Mouse (Mus musculus) megakaryocyte, embryonic 14.5 days (primary cell): ENCODE measurements around the gene Slc7a9. TPM values are rescaled to one million over a fixed set of nuclear protein-coding genes. Genes with fewer than 3 reads are reported as not detected.

ENCODE experiments used
- H3K27me3 ChIP-seq: replicated peaks from 2 replicates; pipeline ENCODE3; 2012; ENCODE audit warnings: inconsistent platforms
- H3K36me3 ChIP-seq: replicated peaks from 2 replicates; pipeline ENCODE3; 2012; ENCODE audit warnings: low read length, inconsistent platforms, mixed read lengths
- H3K4me1 ChIP-seq: 2 replicates; pipeline ENCODE4 v1.6.1; 2012; ENCODE audit warnings: inconsistent platforms
- H3K4me3 ChIP-seq: replicated peaks from 2 replicates; pipeline ENCODE3; 2012; ENCODE audit warnings: moderate library complexity, mild to moderate bottlenecking, inconsistent platforms
- H3K9me3 ChIP-seq: 2 replicates; pipeline ENCODE4 v1.6.1; 2012; ENCODE audit warnings: inconsistent platforms
- FLI1 ChIP-seq: IDR thresholded peaks from 2 replicates; pipeline ENCODE4 v1.6.1; 2012; ENCODE audit warnings: low read length, inconsistent platforms, mixed read lengths
- GATA1 ChIP-seq: IDR thresholded peaks from 3 replicates; pipeline ENCODE4 v1.6.1; 2012; ENCODE audit warnings: mixed read lengths, low read length, inconsistent platforms, borderline replicate concordance
- polyA plus RNA-seq: library from polyadenylated mRNA; stranded (reverse); fragments of >175 nt; gene quantifications from 2 replicates; pipeline ENCODE4 v1.2.3, GENCODE M21; 2012; ENCODE audit warnings: low replicate concordance; ENCODE audit not compliant: insufficient read depth

The Slc7a9 gene
- polyA plus RNA-seq: not detected in 2 replicates

DNA sequence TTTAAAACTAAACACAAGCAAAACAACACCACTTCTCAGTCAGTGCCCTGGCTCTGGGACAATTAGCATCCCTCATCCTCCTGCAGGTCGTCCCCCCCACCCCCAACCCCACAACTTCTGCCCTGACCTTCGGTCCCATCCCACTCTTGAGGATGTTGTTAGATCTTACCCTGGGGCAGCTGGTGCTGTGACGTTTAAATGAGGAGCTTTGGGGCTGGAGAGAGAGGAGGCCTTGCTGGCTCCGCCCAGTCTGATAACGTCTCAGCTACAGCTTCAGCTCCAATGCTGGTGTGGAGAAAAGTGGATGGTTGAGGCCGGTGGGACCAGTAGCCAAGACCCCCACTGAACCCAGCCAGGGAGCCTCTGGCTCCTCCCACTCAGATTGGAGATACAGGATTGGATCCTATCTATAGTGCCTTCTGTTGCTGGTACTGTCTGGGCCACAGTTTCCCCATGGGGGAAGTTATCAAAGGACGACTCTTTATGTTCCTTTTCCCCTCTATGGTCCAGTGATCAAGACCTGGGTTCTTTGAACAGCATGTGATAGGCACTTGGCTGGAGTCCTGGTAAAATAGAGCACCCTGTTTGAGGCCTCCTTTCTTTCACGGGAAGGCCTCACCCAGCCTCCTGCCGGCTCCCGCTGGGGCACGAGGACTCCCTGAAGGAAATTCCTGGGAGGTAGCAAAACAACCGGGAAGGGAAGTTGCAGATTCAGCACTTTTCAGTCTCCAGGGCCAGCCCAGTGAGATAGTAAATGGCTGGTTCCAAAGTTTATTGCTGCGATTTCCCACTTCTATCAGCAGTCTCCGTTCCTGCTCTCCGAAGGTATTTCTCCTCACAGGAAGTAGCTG lies at the start of gene Slc7a9:
TSS of gene Slc7a9 (plus strand) at position 801 of the 851 bp plus-strand sequence.
- Histone ChIP-seq H3K36me3 (no peaks in the 10 kb centered on the region), H3K9me3 (0 out of 2 replicates have a peak, but pooled peaks cover 4% of the 10 kb centered on the region), H3K4me1 (no peaks in the 10 kb centered on the region), H3K4me3 (no peak within 1 kb of the TSS), H3K27me3 (peaks cover 15% of the 10 kb centered on the region)
- TF ChIP-seq GATA1: no peak
- no peak for TF ChIP-seq FLI1

DNA sequence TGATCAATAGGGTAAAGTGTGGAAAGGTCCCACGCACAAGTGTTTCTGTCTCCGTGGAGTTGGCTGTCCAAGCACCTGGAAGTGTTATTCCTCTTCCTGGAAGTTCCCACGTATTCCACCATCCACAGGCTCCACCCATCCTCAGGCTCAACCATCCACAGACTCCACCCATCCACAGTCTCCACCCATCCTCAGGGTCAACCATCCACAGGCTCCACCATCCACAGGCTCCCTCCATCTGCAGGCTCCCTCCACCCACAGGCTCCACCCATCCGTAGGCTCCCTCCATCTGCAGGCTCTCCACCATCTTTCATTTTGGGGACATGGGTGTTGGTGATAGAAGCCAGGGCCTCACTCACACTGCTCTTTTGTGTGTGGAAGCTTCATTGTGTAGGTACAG lies 47.4 kb upstream of the Slc7a9 start:
- no peak for TF ChIP-seq GATA1
- TF ChIP-seq FLI1: no peak
- Histone ChIP-seq H3K4me1 (peaks cover 20% of the 10 kb centered on the region), H3K27me3 (no peaks in the 10 kb centered on the region), H3K9me3 (no peaks in the 10 kb centered on the region), H3K36me3 (peaks cover 71% of the 10 kb centered on the region), H3K4me3 (no peak overlapping the region)

GRCm38 (mm10) chr7:35415226-35415625 lies 33.4 kb upstream of the Slc7a9 start:
- Histone ChIP-seq H3K4me3 (no peak overlapping the region), H3K9me3 (no peaks in the 10 kb centered on the region), H3K27me3 (no peaks in the 10 kb centered on the region), H3K36me3 (peaks cover 84% of the 10 kb centered on the region), H3K4me1 (no peaks in the 10 kb centered on the region; the same call in 1 of the 2 replicates)
- TF ChIP-seq FLI1: no peak
- TF ChIP-seq GATA1: no peak

DNA sequence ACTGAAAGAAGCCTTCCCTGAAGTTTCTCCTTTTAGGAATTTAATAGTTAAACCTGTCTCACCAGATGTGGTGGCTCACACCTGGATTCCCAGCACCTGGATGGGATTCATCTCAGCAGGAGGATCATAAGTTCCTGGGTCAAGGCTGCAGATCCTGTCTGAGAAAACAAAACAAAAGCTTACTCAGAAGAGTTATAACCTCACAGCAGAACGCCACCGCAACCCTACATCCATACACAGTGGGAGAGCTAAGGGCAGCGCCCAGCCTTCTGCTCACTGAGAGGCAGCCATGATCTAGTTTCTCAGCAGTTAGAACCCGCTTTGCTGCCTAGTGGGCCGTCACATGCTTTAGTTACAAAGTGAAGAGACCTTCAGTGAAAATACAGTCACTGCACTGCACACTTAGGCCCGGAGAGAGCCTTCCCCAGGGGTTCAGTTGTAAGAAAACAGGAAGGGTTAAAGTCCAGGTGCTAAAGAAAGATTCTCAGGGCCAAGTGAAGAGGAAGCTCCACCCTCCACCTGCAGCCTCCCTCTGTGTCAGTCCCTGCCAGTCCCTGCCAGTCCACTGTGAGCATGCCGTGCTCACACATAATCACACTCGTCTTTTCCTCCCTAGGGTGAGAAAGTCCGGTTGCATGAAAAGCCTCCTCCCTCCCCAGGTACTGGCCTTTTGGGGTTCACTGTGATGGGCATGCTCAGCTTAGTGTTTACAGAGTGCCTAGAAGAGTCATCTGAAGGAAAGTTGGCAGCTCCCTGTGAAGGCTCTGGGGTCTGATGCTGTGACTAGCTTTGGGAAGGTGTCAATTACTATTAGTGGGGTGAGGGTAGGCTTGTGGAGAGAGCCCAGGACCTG lies 32.6 kb upstream of the Slc7a9 start:
- Histone ChIP-seq H3K9me3 (no peaks in the 10 kb centered on the region), H3K36me3 (peaks cover 86% of the 10 kb centered on the region), H3K27me3 (no peaks in the 10 kb centered on the region), H3K4me3 (no peak overlapping the region), H3K4me1 (no peaks in the 10 kb centered on the region; the same call in 1 of the 2 replicates)
- TF ChIP-seq FLI1: no peak
- TF ChIP-seq GATA1: no peak

DNA sequence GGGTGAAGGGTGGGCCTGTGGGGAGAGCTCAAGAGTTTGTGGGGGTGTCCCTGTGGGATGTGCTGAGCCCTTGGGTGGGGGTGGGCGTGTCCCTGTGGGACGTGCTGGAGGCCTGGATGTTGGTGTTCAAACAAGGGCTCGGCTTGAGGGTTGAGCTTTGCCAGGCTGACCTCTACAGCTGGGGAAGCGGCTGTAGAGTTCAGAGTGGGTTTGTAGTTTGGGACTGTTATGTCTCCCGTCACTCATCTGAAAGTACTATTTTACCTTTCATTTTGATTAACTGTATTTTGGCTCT lies 32.0 kb upstream of the Slc7a9 start:
- Histone ChIP-seq H3K36me3 (peaks cover 89% of the 10 kb centered on the region), H3K9me3 (no peaks in the 10 kb centered on the region), H3K4me1 (no peaks in the 10 kb centered on the region; the same call in 1 of the 2 replicates), H3K27me3 (no peaks in the 10 kb centered on the region), H3K4me3 (no peak overlapping the region)
- TF ChIP-seq GATA1 (no peak), FLI1 (no peak)

- TF ChIP-seq GATA1: no peak
- no peak for TF ChIP-seq FLI1
- peaks cover 76% of the 10 kb centered on the region for H3K36me3 ChIP-seq
- no peaks in the 10 kb centered on the region for H3K27me3 ChIP-seq
- no peak overlapping the region for H3K4me3 ChIP-seq
- no peaks in the 10 kb centered on the region for H3K4me1 ChIP-seq
- no peaks in the 10 kb centered on the region for H3K9me3 ChIP-seq
Measured at GRCm38 (mm10) chr7:35423071-35423470, 25.5 kb upstream of the Slc7a9 start.

DNA sequence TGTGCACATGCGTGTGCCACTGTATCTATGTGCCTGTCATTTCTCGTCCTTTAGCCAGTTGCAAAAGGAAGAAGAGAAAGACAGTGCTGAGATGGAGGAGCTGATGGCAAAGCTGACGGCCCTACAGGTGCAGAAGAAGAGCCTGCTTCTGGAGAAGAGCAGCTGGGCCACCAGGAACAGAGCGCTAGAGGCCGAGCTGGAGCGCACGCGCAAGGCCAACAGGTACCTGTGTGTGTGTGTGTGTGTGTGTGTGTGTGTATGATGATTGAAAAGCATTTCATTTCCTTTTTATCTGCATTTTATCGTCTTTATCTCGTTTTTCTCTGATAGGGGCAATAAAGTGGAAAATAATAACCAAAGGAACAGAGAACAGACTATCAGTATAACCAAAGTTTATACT lies 20.4 kb upstream of the Slc7a9 start:
- no peaks in the 10 kb centered on the region for H3K27me3 ChIP-seq
- peaks cover 70% of the 10 kb centered on the region for H3K36me3 ChIP-seq
- no peaks in the 10 kb centered on the region for H3K9me3 ChIP-seq
- TF ChIP-seq FLI1: no peak
- no peak for TF ChIP-seq GATA1
- H3K4me3 ChIP-seq: no peak overlapping the region
- no peaks in the 10 kb centered on the region; the same call in 1 of the 2 replicates for H3K4me1 ChIP-seq

DNA sequence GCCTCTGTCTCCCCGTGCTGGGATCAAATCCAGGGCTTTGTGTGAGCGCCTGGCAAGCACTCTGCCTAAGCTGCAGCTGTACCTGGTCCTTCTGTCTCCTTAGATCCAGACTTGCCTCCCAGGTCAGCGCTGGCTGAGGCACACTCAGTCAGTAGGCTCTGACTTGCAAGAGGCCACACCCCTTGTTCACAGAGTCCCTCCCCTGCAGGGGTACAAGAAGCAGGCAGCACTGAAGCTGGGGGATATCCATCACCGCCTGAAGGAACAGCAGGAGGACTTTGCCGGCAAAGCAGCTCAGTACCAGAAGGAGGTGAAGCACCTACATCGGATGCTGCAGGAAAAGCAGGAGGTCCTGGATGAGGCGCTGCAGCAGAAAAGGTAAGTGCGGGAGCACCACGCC lies 13.3 kb upstream of the Slc7a9 start:
- Histone ChIP-seq H3K4me1 (no peaks in the 10 kb centered on the region; the same call in 1 of the 2 replicates), H3K4me3 (no peak overlapping the region), H3K36me3 (peaks cover 85% of the 10 kb centered on the region), H3K9me3 (no peaks in the 10 kb centered on the region), H3K27me3 (no peaks in the 10 kb centered on the region)
- TF ChIP-seq FLI1 (no peak), GATA1 (no peak)

DNA sequence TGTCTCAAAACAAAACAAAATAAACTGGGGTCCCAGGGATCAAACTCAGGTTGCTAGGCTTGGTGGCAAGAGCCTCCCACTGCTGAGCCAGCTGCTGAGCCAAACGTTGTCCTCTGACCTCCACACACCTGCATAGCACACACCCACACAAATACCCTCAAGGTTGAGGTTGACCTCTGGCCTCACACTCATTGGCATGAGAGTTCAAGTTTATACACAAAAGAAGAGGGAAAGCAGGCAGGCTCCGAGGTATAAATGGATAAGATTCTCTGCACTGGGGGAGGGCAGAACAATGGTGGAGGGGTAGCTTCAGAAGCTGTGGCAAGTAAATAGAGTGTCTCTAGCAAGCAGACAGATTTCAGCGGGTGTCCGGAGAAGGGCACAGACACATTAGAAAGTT lies 1.1 kb upstream of the Slc7a9 start:
- Histone ChIP-seq H3K9me3 (0 out of 2 replicates have a peak, but pooled peaks cover 4% of the 10 kb centered on the region), H3K36me3 (no peaks in the 10 kb centered on the region), H3K27me3 (peaks cover 15% of the 10 kb centered on the region), H3K4me1 (no peaks in the 10 kb centered on the region), H3K4me3 (no peak overlapping the region)
- TF ChIP-seq FLI1 (no peak), GATA1 (no peak)
